Mouse (Mus musculus) brain, embryonic 14.5 days (tissue): Measurements from ENCODE around the gene Prss12.

Source experiments
- CTCF ChIP-seq: fragments of 200-500 bp; IDR thresholded peaks from 2 replicates; pipeline ENCODE4 v1.5.1; 2012; ENCODE audit warnings: inconsistent platforms, mild to moderate bottlenecking, moderate library complexity, borderline replicate concordance; ENCODE audit not compliant: insufficient read depth, insufficient read length; ENCODE audit errors: extremely low read depth
- POLR2A ChIP-seq: fragments of 200-500 bp; IDR thresholded peaks from 2 replicates; pipeline ENCODE4 v1.6.1; 2012; ENCODE audit warnings: mild to moderate bottlenecking, inconsistent platforms, borderline replicate concordance; ENCODE audit not compliant: poor library complexity, insufficient read depth, insufficient read length, severe bottlenecking; ENCODE audit errors: extremely low read depth

- TF ChIP-seq CTCF: no peak
- TF ChIP-seq POLR2A: no peak
Observed at GRCm38 (mm10) chr3:123553872-123554271, 107.2 kb downstream of the Prss12 start.
